Mouse (Mus musculus) adrenal gland (tissue): ENCODE results near the gene Asah2.
"Not testable (repeated sequence)": the region's sequence is repeated elsewhere in the genome, so short reads cannot be mapped to it uniquely, and the experiment has no call there.

Source experiments
- intact Hi-C: fragments of 180-260 bp; cut with DNase I; formaldehyde crosslinking; loops from one replicate; pipeline ENCODE4 v1.15.1; 2025
- long read RNA-seq, 2 experiments: library from polyadenylated mRNA; unstranded; transcript quantifications; one replicate each; pipeline ENCODE4 v2.0.0; 2020; ENCODE audit warnings: borderline replicate concordance in 1 of 2; ENCODE audit not compliant: insufficient replicate concordance in 1 of 2

Asah2 gene
- long read RNA-seq, experiment 1, partial matches to known transcripts, result 0 of 4 reads
- long read RNA-seq, experiment 1, other reads (novel, unspliced or antisense), result 4 of 4 reads
- long read RNA-seq, experiment 2, partial matches to known transcripts, result 1 of 4 reads
- long read RNA-seq, experiment 2, other reads (novel, unspliced or antisense), result 2 of 4 reads

DNA sequence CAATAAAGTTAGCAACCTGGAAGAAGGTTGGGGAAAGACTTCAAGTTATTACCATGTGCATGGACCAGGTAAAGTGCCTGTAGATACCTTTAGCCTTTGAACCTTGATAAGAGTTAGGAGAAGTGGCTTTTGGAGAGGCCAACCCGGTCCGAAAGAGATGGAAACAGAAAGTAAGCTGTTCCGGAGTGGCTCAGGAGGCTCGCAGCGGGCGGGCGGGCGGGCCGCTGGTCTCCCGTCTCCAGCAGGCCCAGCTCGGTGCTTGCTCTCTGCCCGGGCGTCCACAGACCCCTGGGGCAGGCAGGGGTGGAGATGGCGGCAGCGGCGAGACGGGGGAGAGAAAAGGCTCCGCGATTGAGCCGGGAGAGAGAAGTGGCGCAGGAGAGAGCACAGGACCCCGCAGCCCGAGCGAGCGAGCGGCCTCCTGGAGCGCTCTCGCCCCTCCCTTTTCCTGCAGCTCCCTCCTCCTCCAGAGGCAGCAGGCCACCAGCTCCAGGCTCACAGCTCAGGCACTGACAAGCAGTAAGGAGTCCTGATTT lies at the start of gene Asah2:
TSS of gene Asah2 (minus strand) at position 441 of the 536 bp plus-strand sequence.
- intact Hi-C loops, result no loop called here

DNA sequence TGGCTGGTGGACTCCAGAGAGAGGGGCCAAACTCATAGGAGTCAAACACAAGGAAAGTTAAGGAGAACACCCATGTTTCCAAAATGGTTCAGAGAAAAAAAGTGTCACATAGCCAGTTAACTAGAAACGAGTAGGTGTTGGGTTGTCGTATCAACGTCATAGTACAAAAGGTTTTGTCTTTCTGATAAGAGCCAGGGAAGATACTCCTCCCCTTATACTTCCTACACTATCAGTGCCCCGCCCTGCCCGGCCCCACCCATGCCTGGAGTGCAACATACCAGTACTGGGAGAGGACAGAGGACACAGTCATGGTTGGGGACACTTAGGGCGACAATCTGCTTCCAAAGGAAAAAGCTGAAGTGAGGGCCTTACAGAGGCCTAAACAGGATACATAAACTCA lies 49.0 kb upstream of the Asah2 start:
- intact Hi-C loops, result no loop called here

DNA sequence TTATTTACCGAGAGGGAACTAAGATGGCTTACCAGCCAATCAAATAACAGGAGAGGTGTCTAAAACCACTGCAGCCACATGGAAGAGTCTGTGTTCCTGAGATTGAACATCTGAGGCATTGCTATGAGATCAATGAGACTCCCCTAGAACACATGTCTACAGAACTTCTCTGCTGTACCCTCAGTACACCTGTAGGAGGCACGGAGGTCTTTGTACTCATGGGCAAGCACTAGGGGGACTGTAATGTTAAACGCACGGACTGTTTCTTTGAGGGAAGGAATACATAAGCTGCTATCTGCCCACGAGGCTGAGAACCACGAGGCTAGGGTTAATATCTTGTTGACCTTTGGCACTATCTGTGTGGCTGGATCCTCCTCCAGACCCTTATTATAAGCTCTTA lies 44.5 kb upstream of the Asah2 start:
- intact Hi-C loops, result no loop called here

DNA sequence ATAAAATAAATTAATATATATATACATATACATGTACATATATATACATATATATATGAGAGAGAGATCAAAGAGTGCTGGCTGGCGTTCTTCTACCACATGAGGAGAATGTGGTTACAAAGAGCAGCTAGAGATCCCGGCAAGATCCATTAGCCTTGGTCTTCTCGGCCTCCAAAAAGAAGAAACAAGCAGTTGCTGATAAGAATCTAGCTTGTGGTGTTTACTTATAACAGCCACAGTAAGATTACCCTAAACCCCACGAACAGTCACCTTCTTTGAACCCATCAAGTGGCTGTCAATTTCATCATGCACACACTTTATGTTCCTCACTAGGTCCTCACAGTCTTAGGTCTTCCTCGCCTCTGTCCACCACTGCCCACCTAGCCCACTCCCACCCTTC lies 40.7 kb upstream of the Asah2 start:
- intact Hi-C loops, result no loop called here

DNA sequence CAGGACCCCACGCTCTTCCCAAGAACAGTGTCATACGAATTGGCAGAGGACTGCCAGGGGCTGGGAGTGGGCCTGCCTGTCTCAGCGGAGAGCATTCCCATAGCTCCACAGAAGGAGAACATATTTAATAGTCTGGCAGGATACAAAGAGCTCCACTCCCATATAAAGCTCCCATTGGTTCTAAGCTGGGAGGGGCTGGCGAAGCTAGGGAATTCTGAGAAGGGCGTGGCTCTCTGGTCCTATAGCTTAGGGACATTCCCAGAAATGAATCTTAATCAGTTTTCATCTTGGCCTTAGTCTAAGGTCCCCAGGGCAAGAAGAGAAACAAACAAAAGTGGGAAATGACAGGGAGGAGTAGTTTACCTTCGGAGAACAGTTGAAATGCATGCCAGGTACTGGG lies 34.4 kb upstream of the Asah2 start:
- intact Hi-C loops, result no loop called here

DNA sequence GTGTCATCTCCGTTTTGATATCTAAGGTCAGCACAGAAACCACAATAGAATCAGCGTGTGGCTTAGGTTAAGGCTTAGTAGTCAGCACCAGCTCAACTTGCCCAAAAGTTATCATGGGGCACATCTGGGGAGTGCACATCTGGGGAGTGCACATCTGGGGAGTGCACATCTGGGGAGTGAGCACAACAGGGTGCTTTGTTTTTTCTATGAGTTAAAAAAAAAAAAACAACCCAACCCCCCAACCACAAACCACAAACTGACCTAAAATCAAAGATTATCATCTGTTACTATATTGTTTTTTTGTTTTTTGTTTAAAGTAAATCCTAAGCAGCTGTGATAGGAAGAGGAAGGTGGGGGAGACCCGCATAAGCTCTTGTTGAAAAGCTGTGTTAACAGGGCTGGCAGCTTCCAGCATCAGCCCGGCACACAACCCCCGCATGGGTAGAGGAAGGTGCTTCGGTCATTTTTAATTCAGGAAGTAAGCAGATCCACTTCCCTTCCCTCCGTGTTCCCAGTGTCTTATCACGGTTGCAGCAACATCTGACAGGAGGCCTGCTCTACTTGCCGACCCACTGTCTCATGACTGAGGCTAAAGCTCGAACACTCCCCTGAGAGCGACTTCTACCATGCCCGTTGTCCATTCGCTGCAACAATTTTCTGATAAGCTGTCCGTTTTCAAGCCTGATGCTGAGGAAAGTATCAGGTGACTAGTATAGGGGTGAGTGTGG lies 30.5 kb upstream of the Asah2 start:
- intact Hi-C loops, result no loop called here

DNA sequence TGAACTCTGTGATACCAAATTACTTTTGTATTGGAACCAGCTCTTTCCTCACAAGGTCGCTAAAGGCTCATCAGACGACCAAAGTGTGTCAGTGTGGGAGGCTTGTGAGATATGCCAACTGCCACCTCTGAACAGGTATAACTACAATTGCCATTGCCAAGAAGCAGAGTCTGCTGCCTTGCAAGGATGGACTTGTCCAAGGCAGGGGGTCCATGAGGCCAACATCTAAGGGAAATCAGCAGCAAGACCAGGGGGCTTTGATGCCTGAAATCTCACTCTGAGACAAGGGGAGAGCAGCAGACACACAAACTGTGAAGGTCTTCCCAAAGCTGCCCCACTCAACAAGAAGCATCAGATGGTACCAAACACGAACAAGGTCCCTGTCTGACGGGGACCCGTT lies 29.9 kb upstream of the Asah2 start:
- intact Hi-C loops, result no loop called here

DNA sequence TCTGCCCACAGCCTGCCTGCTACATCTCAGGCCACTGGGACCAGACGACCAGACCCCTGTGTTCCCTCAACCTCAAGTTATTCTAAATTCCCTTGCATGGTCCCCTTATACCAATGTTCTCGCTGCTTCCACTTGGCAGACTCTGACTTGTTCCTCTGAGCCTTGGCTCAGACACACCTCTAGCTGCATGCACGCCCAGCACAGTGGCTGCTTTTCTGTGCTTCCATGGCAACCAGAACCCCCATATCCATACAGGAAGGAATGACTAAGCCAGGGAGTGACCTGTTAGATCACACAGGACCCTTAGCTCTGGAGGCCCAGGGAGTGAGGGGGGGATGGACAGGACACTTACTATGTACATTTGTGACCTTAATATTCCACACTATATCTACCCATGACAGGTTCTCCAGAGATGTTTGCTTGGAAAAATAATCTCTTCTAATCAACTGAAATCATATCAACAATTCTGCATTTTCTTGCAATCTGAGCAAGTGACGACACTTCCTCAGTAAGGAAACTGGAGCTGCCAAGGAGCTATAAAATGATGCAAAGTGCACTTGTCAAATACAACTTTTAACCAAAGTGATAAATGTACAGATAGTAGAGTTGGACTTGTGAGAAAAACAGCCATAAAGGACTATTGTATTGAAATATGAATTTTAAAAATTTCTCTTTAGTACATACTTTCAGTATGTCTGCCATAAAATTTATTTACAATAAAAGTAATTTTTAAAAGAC lies 29.0 kb upstream of the Asah2 start:
- intact Hi-C loops, result no loop called here

DNA sequence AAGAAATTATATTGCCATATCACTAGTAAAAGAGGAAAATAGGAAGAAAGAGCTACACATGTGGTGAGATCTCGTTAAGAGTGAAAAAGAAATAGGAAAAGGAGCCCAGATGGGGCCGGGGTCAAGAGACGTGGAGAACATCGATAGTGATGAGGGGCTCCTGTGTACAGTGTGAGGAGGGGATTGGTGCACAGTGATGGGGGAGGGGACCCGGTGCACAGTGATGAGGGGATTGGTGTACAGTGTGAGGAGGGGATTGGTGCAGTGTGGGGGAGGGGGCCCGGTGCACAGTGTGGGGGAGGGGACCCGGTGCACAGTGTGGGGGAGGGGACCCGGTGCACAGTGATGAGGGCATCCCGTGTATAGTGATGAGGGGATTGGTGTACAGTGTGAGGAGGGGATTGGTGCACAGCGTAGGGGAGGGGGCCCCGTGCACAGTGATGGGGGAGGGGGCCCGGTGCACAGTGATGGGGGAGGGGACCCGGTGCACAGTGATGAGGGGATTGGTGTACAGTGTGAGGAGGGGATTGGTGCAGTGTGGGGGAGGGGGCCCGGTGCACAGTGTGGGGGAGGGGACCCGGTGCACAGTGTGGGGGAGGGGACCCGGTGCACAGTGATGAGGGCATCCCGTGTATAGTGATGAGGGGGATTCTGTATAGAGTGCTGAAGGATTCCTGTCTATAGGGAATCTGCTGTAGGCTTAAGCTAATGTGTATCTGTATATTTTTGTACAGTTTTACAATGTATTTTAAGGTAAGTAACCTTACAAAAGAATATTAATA lies 23.9 kb upstream of the Asah2 start:
- intact Hi-C loops, result not testable (repeated sequence)

DNA sequence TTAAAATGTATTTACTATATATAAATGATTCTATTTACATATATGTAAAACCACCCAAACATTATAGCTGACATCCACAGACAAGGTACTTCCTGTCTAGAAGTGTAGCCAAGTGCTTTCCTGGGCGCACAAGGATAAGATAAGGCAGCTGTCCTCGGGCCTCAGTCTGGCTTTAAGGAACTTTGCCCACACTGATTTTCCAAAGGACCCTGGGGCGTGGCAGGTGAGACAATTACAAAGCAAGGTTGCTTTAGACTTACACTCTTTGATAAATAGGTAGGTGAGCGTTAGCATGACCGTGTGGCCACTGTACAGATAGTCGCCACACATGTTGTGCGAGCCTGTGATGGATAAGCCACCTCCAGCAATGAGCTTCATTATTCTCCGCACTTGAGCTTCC lies 21.3 kb upstream of the Asah2 start:
- intact Hi-C loops, result no loop called here

DNA sequence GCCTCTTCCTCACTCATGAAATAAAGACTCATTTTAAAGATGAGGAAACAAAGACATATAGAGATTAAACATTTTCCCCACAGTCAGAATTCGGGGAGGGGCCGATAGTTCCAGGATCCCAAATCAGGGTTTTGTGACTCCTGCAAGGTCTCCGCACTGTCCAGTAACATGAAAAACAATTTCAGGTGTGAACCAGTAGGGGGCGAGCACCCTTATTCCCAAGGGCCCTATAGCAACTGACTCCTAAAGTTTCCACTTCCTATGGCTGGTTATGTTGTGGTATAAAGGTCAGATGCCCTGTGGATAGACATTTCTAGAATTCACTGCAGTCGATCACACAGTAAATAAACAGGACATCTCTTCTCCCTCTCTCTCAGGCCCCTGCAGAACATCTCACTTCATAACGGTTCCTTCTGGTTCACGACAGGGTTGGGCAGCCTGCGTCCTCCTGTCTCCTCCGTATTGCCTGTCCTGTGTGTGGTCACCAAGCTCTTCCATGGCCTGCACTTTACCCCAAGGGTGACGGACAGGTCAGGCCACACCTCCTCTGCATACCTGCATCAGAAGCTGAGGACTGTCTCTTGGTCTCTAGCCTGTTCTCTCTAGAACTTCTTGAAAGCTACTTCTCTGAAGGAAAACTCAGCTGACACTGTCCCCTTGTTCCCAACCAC lies 19.3 kb upstream of the Asah2 start:
- intact Hi-C loops, result no loop called here

DNA sequence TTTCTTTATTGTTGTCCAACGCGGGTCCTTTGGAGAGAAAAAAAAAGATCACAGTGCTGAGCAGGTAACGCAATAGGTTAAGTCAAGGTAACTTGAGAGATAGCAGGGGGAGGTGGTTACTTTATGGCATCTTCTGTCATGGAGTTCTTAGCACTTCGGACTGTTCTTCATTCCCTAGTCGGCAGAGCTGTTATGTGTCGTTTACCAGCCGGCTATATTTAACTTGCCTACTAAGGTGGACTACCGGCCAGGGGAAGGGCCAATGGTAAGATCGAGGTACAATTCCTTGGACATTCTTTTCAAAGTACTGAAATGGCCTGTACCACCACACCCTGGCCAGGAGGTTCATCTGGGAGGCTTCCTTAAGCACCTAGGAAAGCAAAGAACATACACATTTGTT lies 16.1 kb upstream of the Asah2 start:
- intact Hi-C loops, result loop anchor here (5.0 kb wide), 1 partner anchor 313 kb away; no protein-coding TSS in a partner anchor

DNA sequence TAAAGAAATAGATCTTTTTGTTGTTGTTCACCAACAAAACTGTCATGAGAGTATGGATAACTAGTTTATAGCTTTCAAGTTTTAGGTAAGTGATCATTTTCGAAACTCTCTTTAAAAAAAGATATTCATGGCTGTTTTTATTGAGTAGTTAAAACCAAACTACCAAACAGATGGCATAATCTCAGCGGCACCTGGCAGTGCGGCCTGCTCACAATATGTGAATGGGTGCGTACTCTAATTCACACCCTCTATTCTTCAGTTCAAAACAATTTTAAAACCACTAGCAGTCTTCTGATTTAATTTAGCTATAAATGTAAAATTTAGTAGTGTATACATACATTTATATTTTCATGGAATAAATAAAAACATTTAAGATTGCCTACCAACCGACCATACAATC lies 15.2 kb upstream of the Asah2 start:
- intact Hi-C loops, result loop anchor here (5.0 kb wide), 1 partner anchor 314 kb away; no protein-coding TSS in a partner anchor

DNA sequence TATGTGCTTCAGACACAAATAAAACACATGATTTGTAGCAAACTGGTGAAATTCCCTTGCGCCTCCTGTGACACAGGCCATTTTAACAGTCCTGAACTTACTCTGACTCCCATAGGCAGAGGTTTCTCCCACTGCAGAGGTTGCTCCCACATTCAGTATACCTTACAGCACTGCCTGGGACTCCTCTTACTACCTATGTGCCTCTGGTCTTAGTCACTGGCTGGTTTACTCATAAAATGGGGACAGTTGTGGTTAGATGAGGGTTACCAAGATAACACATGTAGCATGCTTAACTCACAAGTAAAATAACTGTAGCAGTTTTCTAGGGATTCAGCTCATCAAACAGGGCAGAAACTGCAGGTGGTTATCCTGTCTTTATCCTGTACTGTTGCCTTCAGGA lies 12.8 kb upstream of the Asah2 start:
- intact Hi-C loops, result loop anchor here (5.0 kb wide), 1 partner anchor 317 kb away; no protein-coding TSS in a partner anchor

DNA sequence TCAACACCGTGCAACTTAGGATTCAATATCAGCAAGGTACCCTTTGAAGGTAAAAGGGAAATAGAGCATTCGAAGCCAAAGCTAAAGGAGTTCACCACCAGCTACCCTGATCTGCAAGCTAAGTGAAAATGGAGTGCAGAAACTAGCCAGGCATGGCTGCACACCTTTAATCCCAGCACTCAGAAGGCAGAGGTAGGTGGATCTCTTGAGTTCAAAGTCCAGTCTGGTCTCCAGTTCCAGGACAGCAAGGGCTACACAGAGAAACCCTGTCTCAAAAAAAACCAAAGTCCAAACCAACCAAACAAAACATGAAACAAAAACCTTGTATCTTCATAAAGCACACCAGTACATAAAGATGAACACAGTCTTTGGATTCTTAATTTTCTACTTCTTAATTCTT lies 11.7 kb upstream of the Asah2 start:
- intact Hi-C loops, result loop anchor here (5.0 kb wide), 1 partner anchor 318 kb away; no protein-coding TSS in a partner anchor

DNA sequence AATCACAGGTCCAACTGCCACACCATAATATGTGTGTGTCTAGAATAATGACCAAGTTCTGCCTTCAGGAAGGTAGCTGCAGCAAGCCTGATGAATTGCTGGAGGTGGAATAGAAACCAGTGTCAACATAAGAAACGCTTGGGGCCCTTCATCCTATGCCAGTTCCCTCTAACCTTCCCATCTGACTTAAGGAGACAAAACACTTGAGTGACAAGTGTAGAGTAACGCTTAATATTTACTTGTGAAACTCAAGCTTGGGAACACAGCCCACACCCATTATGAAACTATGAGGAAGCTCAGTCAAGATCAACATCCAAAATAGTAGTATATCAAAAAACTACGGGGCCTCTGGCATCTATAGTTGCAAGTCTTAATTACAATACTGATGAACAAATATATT lies 10.5 kb upstream of the Asah2 start:
- intact Hi-C loops, result no loop called here

DNA sequence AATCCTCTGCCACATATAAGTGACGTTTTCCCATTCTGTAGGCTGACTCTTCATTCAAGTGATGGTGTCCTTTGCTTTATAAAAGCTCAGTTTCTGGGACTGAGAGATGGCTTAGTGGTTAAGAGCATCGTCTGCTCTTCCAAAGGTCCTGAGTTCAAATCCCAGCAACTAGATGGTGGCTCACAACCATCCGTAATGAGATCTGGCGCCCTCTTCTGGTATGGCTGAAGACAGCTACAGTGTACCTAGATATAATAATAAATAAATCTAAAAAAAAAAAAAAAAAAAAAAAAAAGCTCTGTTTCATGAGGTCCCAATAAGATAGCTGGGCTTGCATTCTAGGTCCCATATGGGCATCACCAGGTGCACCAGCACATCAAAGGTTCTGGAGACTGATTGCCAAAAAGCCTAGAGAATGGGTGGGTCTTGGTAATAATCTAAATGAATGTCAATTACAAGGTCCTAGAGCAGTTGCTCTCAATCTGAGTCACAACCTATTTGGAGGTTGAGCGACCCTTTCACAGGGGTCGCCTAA lies 9.5 kb upstream of the Asah2 start:
- intact Hi-C loops, result no loop called here

DNA sequence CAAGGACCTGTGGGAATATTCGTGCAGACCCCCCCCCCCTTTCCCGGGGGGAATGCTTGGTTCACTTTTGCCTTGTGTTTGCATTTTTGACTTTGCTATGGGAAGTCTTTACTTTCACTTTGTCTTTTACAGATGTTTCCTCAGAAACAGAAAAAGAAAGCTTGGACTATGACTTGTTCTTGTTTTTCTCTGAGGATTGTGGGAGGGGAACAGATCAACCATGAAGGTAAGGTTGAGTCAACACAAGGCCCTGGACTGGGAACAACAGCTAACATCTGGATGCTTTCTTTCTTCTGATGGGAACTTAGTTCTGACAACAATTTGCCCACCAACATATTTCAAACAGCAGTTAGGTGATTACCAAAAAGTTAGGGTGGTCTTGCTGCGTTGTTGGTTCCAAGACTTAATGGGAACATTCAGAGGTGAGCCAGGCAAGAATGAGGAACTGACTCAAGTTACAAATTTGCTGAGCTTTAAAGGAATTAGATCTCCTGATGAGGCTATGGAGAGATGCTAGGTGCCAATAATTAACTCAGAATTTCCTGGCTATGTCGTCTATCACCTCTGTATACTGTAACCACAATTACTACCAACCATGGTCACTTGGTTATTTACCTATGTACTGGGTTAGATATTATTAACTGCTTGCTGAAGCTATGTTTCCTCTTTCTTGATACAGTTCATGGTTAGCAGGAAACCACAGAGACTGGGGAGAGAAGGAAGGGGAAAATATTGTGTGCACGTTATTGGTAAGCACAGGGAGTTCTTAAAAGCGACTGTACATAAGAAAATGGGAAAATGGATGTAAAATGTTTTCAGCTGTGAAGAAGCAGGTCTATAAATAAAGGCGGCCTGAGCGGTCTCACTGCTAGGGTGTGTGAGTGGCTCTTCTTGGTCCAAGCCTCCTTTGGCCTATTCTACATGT lies 4.1 kb upstream of the Asah2 start:
- intact Hi-C loops, result no loop called here

DNA sequence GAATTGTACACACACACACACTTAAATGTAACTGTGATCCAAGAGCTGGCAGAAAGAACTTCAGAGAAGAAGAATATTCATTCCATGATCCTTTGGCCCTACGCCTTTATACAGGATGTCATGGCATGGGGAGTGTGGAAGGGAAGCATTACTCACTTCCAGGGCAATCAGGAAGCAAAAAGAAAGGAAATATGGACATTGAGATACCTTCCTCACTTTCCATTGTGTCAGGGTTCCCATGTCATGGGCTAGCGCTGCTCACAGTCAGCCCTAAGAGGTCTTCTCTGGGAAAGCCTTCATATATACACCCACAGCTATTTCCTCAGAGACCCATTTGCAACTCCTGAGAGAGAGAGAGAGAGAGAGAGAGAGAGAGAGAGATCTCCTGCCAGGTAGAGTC lies 1.3 kb downstream of the Asah2 start:
- intact Hi-C loops, result no loop called here
